Mouse (Mus musculus) heart, embryonic 11.5 days (tissue): ENCODE data around the gene Inpp4b. TPM values are rescaled to one million over a fixed set of nuclear protein-coding genes. Genes with fewer than 3 reads are reported as not detected.
A peak's percentile ranks its signal among the peaks of the same experiment; 100 is the strongest.

ENCODE experiments used
- ATAC-seq: fragments of 200-750 bp; cut with Nextera tagmentation; replicated peaks from 2 replicates; pipeline ENCODE4 v1.8.0; 2017; ENCODE audit warnings: moderate library complexity; ENCODE audit not compliant: insufficient number of reproducible peaks, low FRiP score, low TSS enrichment
- H3K27ac ChIP-seq: fragments of 300-500 bp; sonication (generic); 2 replicates; pipeline ENCODE4 v1.5.1; 2014; ENCODE audit warnings: mild to moderate bottlenecking, low read depth, low read length
- H3K27me3 ChIP-seq: fragments of 300-500 bp; sonication (generic); 2 replicates; pipeline ENCODE4 v1.6.1; 2014; ENCODE audit warnings: mild to moderate bottlenecking, low read length, mixed read lengths; ENCODE audit not compliant: control insufficient read depth, insufficient read depth
- H3K36me3 ChIP-seq: fragments of 300-500 bp; sonication (generic); 2 replicates; pipeline ENCODE4 v1.6.1; 2014; ENCODE audit warnings: mild to moderate bottlenecking, low read length, moderate library complexity, mixed read lengths; ENCODE audit not compliant: control insufficient read depth, insufficient read depth
- H3K4me1 ChIP-seq: fragments of 300-500 bp; sonication (generic); 2 replicates; pipeline ENCODE4 v1.6.1; 2014; ENCODE audit warnings: low read length; ENCODE audit not compliant: control insufficient read depth, insufficient read depth
- H3K4me2 ChIP-seq: fragments of 300-500 bp; sonication (generic); 2 replicates; pipeline ENCODE4 v1.6.1; 2014; ENCODE audit warnings: mild to moderate bottlenecking, moderate library complexity
- H3K4me3 ChIP-seq: fragments of 300-500 bp; sonication (generic); 2 replicates; pipeline ENCODE4 v1.5.1; 2014; ENCODE audit warnings: low read depth, low read length
- H3K9ac ChIP-seq: fragments of 300-500 bp; sonication (generic); 2 replicates; pipeline ENCODE4 v1.6.1; 2014; ENCODE audit warnings: mild to moderate bottlenecking, low read depth, low read length, moderate library complexity
- H3K9me3 ChIP-seq: fragments of 300-500 bp; sonication (generic); replicated peaks from 2 replicates; pipeline ENCODE4 v1.6.1; 2016; ENCODE audit warnings: low read length; ENCODE audit not compliant: control insufficient read depth
- WGBS: fragments of 180-500 bp; shearing (Covaris S2); extraction: QIAGEN DNeasy Blood & Tissue Kit; methylation state at CpG from one replicate; pipeline ENCODE4 v1.1.7; 2014; ENCODE audit not compliant: insufficient replicate concordance; 5-methylcytosine and 5-hydroxymethylcytosine counted together
- polyA plus RNA-seq: library from polyadenylated mRNA; unstranded; fragments of >200 nt; fragmentation: Nextera tagmentation; extraction: Ambion mirVana; gene quantifications from 2 replicates; pipeline ENCODE4 v1.2.1, GENCODE M21; 2014

Inpp4b gene
- polyA plus RNA-seq, 1 experiment from 2014 or later, result 8.0 TPM

DNA sequence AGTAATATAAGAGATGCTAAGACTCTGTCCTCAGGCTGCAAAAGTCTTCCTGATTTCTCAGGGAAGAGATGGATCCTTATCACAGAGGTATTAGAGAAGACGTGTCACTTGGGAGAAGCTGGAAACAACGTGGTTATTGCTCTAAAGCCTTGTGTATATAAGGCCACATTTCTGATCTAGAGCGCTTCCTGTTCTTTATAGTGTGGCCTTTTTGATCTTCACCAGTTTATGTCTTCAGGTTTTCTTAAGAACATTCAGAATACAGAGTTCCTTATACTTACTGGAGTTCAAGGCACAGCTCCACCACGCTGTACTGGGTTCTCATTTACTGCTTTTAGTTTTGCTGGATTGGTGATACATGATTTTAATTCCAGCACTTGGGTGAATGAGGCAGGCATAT is 419.1 kb downstream of the Inpp4b start:
- Histone ChIP-seq H3K27ac (no peak overlapping the region), H3K9me3 (no peaks in the 10 kb centered on the region), H3K4me2 (no peak overlapping the region), H3K4me1 (peaks cover 6% of the 10 kb centered on the region; the same call in 1 of the 2 replicates), H3K9ac (no peak overlapping the region), H3K36me3 (no peaks in the 10 kb centered on the region), H3K27me3 (no peaks in the 10 kb centered on the region), H3K4me3 (no peak overlapping the region)
- ATAC-seq, result no peak
- WGBS, result 63% methylated on average over 4 of the region's 4 CpGs

DNA sequence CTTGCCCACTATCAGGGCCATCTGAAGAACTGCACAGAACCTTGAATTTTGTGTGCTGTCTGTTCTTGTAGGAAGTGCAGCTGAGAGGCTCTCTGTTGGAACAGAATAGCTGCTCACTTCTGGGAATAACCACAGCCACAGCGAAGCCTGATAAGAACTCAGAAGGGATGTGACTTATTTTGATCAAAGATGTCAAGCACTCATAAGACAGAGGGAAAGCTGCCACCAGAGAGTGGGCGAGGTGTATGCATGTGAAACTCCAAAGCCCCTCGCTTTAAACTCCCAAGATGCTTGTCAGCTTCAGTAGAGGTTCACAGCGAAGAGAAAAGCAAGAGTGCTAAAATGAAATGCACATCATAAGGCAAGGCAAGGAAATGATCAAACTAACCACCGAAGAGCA is 423.7 kb downstream of the Inpp4b start:
- Histone ChIP-seq H3K4me2 (no peak overlapping the region), H3K4me3 (no peak overlapping the region), H3K36me3 (no peaks in the 10 kb centered on the region), H3K27ac (no peak overlapping the region), H3K9me3 (no peaks in the 10 kb centered on the region), H3K4me1 (peaks cover 3% of the 10 kb centered on the region; the same call in 1 of the 2 replicates), H3K27me3 (no peaks in the 10 kb centered on the region), H3K9ac (no peak overlapping the region)
- 59% methylated on average over 5 of the region's 5 CpGs for WGBS
- ATAC-seq, result no peak

DNA sequence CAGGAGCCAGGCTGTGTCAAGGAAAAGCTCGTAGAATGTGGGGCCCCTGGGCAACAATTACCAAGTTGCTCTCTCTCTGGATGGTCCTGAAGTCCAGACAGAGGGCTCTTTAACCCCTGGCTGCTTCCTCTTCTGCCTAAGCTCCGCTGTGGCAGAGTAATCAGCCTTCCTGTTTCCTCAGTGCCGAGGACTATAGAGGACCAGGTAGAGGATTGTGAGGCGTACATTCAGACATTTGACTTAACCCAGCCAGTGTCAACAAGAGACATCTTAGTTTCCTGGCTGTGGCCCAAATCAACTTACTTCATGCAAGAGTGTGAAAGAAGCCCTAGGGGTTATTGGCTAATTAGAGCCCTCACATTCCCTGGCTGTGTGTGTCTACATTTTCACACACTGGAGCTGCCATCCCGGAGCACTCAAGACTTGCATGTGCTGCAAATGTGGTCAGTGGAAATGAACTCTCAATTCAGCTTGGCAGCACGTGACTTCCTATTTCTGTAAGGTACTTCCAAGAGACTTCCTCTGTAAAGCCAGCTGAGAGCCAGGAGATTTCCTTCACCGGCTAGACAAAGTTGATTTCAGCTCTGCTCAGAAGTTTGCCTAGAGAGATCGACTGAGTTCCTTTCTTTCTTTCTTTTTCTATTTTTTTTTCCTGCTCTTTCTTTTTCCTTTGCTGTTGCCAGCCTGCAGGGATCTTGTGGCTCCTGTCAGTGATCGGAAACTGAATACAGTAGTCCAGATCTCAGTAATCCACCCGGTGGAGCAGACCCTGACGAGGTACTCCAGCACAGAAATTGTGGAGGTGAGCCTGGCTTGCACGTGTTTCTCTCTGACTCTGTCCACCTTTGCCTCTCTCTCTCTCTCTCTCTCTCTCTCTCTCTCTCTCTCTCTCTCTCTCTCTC is 425.3 kb downstream of the Inpp4b start:
- H3K9me3 ChIP-seq, result no peaks in the 10 kb centered on the region
- H3K4me2 ChIP-seq, result peak overlapping the region; percentile 59
- peaks cover 3% of the 10 kb centered on the region; the same call in 1 of the 2 replicates for H3K4me1 ChIP-seq
- WGBS, result 19% methylated on average over 12 of the region's 12 CpGs
- peak; percentile 78 for ATAC-seq
- no peaks in the 10 kb centered on the region for H3K36me3 ChIP-seq
- no peaks in the 10 kb centered on the region for H3K27me3 ChIP-seq
- peak overlapping the region; percentile 77 for H3K27ac ChIP-seq
- peak overlapping the region; percentile 52 for H3K9ac ChIP-seq
- peak overlapping the region; percentile 27 for H3K4me3 ChIP-seq

DNA sequence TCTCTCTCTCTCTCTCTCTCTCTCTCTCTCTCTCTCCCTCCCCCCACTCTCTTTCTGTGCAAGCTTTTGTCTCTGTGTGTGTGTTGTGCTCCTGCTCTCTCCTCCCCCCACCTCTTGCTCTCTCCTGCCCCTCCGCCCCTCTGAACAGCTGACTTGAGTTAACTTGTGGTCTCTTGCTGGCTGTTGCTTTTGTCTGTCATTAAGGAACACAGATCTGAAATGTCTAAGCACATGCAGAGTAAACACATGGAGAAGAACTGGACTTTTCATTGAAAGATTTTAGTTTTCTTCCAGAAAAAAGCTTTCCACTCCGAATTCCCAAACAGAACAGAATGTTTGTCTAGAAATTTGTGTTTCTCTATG is 425.9 kb downstream of the Inpp4b start:
- H3K27ac ChIP-seq, result peak overlapping the region; percentile 77; the same call in 1 of the 2 replicates
- peak overlapping the region; percentile 52; the same call in 1 of the 2 replicates for H3K9ac ChIP-seq
- ATAC-seq, result no peak
- 44% methylated on average over 2 of the region's 2 CpGs for WGBS
- H3K4me1 ChIP-seq, result peaks cover 3% of the 10 kb centered on the region; the same call in 1 of the 2 replicates
- H3K27me3 ChIP-seq, result no peaks in the 10 kb centered on the region
- H3K4me2 ChIP-seq, result peak overlapping the region; percentile 59
- no peaks in the 10 kb centered on the region for H3K36me3 ChIP-seq
- peak overlapping the region; percentile 27 for H3K4me3 ChIP-seq
- H3K9me3 ChIP-seq, result no peaks in the 10 kb centered on the region

DNA sequence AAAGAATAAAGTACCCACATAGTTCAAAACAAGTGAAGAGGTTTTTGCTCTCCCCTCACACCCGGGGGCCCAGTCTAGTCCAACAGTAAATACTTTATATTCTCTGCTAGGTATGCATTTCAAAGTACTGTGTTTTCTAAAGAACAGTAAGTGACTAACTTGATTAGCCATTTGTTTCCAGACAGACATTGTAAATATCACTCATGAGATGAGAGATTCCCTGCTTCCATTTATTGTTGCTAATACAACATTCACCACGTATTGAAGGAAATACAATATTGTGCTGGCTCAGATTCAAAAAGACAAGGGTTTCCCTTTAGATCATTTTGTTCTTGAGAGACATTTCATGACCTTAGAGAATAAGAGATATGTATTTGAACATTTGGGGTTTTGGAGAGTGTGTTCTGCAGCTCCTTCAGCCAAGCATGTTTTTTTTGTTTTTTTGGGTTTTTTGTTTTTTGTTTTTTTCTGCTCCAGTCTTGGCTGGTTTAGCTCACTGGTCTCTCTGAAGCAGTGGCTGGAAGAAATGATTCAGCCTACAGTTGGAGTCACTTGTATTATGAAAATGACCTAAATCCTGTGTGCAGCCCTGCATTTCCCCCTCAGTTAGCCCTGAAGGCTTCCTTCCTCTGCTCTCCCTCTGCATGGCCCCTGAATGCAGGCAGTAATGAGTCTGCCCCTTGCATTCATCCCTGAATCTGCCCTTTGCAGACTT is 426.5 kb downstream of the Inpp4b start:
- Histone ChIP-seq H3K27ac (no peak overlapping the region), H3K4me1 (peaks cover 3% of the 10 kb centered on the region; the same call in 1 of the 2 replicates), H3K9ac (no peak overlapping the region), H3K36me3 (no peaks in the 10 kb centered on the region), H3K4me3 (no peak overlapping the region), H3K4me2 (peak overlapping the region; percentile 59), H3K9me3 (no peaks in the 10 kb centered on the region), H3K27me3 (no peaks in the 10 kb centered on the region)
- ATAC-seq, result no peak
- 63% methylated on average over 2 of the region's 2 CpGs for WGBS

DNA sequence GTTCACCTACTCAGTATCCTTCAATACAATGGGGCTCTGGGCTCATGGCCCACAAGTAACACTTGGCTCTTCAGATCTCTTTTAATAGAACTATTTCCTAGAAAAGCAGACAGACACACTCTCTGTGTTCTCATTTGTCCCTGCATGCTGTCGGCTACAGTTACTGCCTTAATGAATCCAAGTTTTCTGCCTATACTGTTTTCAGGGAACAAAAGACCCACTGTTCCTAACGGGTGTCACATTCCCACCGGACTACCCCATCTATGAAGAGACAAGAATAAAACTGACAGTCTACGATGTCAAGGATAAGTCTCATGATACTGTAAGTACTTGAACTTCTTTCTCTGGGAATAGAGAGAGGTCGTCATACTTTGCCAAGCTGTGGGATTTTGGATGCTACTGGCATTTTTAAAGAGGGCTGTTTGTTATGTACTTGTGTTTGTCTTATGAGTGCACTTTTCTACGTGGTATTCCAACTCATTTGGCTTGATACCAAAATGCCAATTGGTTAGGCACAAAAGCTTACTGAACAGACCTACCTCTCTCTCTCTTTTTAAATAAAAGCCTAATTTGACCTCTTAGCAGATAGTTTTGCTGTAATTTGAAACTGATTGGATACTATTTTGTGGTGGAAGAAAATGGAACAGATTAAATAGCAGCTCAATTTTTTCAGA is 428.4 kb downstream of the Inpp4b start:
- H3K9ac ChIP-seq, result no peak overlapping the region
- H3K9me3 ChIP-seq, result no peaks in the 10 kb centered on the region
- H3K36me3 ChIP-seq, result no peaks in the 10 kb centered on the region
- H3K4me1 ChIP-seq, result peaks cover 3% of the 10 kb centered on the region; the same call in 1 of the 2 replicates
- H3K4me2 ChIP-seq, result no peak overlapping the region
- no peaks in the 10 kb centered on the region for H3K27me3 ChIP-seq
- 64% methylated on average over 6 of the region's 6 CpGs for WGBS
- no peak for ATAC-seq
- no peak overlapping the region for H3K4me3 ChIP-seq
- no peak overlapping the region for H3K27ac ChIP-seq

DNA sequence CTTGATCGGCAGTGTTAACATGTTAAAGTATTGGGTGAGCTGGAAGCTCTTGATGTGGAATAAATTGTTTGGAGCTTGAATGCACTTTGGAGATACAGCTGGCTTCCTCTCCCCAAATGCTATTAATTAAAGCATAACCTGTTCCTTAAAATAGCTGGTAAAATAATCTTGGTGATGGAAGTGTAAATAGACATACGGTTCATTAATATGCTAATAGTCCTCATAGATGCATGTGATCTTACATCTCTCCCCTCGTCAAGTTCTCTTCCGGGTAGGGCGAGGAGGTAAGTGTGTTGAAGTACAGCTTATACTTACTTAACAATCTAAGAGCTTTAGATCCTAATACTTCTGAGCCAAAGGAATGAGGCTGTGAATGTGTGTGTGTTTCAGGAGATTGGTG is 430.5 kb downstream of the Inpp4b start:
- H3K4me1 ChIP-seq, result no peaks in the 10 kb centered on the region; the same call in 1 of the 2 replicates
- 89% methylated on average over 5 of the region's 5 CpGs for WGBS
- no peaks in the 10 kb centered on the region for H3K36me3 ChIP-seq
- H3K27ac ChIP-seq, result no peak overlapping the region
- no peak overlapping the region for H3K4me3 ChIP-seq
- no peak overlapping the region for H3K9ac ChIP-seq
- no peak for ATAC-seq
- H3K27me3 ChIP-seq, result no peaks in the 10 kb centered on the region
- H3K9me3 ChIP-seq, result no peaks in the 10 kb centered on the region
- H3K4me2 ChIP-seq, result no peak overlapping the region

DNA sequence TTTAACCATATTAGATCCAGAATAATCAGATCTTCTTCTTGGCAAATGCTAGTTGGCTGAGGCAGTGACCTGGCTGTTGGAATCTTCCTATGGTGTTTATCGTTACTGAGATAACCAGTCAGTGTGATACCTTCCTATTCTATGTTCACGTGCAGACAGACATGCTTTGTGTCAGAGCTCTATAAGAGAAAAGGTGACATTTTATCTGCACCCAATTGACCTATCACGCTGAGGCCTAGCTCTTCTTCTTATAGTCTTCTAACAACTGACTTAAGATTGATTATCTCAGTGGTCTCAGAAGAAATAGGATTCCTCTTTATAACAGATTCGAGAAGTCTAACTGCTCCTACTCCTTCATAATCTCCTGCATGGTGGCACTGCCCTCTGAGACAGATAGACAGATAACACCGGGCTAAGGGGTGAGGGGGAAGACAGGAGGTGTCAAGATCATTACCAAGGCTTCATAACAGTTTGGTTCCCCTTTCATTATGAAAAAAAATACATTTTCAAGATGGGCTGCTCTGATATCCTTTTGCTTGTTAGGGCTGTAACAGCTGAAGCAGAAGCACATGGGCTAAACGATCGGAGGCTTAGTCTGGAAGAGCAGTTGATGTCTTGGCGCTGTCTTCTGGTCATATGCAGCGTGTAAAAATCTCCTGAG is 431.1 kb downstream of the Inpp4b start:
- H3K4me3 ChIP-seq, result no peak overlapping the region
- H3K27ac ChIP-seq, result no peak overlapping the region
- H3K4me2 ChIP-seq, result no peak overlapping the region
- no peaks in the 10 kb centered on the region for H3K36me3 ChIP-seq
- no peak for ATAC-seq
- no peaks in the 10 kb centered on the region for H3K9me3 ChIP-seq
- 70% methylated on average over 9 of the region's 9 CpGs for WGBS
- H3K27me3 ChIP-seq, result no peaks in the 10 kb centered on the region
- H3K9ac ChIP-seq, result no peak overlapping the region
- H3K4me1 ChIP-seq, result no peaks in the 10 kb centered on the region
